Mouse (Mus musculus): ENCODE data around the gene Kng1. TPM values are rescaled to one million over a fixed set of nuclear protein-coding genes. Genes with fewer than 3 reads are reported as not detected.
"Not testable (repeated sequence)": the region's sequence is repeated elsewhere in the genome, so short reads cannot be mapped to it uniquely, and the experiment has no call there.

Gene Kng1
- polyA plus RNA-seq, 1 experiment from 2014 or later: not detected

DNA sequence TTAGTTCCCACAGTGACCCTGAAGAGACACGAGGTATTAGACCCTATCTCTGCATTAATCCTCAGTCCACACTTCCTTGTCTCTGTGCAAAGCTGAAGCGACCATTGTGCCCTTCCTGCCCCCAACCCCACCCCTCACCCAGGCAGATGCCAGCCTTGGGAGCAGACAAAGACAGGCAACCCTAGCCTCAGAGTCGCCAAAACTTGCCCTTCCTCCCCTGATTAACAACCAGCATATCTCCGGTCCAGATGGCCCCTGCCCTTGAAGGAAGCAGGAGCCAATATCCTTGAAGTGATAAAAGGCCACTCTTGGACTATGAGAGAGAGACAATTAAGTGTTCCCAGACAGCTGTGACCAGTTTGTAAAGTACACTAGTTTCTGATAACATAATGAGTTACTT is 16.8 kb upstream of the Kng1 start:
- WGBS: 54% methylated on average over 4 of the region's 4 CpGs
- Histone ChIP-seq H3K4me2 (replicated peaks) (no peak overlapping the region), H3K4me3 (no peak overlapping the region), H3K36me3 (no peaks in the 10 kb centered on the region), H3K4me1 (no peaks in the 10 kb centered on the region), H3K9ac (no peak overlapping the region), H3K27me3 (no peaks in the 10 kb centered on the region), H3K27ac (no peak overlapping the region), H3K9me3 (replicated peaks) (no peaks in the 10 kb centered on the region)
- ATAC-seq (ENCODE audit: low FRiP score): no peak

DNA sequence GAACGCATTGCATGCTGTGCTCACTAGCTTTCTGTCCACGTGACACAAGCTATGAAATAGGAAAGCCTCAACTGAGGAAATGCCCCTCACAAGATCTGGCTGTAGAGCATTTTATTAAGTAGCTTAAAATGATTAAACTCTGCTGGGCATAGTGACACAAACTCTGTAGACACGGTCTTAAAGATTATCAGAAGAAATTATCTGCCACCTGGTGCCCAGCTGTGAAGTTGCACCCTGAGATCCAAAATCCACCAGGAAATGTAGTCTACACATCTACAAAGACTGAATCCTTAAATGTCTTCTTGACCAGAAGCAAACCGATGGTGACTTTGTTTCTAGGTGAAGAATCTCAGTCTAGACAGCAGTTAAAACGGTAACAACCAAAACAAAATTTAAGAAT is 11.3 kb upstream of the Kng1 start:
- no peak overlapping the region for H3K4me3 ChIP-seq
- H3K9me3 ChIP-seq (replicated peaks): no peaks in the 10 kb centered on the region
- H3K4me1 ChIP-seq: no peaks in the 10 kb centered on the region
- no peak overlapping the region for H3K27ac ChIP-seq
- no peaks in the 10 kb centered on the region for H3K36me3 ChIP-seq
- ATAC-seq (ENCODE audit: low FRiP score): no peak
- no peak overlapping the region for H3K9ac ChIP-seq
- no peak overlapping the region for H3K4me2 ChIP-seq (replicated peaks)
- WGBS: 71% methylated on average over 5 of the region's 5 CpGs
- H3K27me3 ChIP-seq: no peaks in the 10 kb centered on the region

DNA sequence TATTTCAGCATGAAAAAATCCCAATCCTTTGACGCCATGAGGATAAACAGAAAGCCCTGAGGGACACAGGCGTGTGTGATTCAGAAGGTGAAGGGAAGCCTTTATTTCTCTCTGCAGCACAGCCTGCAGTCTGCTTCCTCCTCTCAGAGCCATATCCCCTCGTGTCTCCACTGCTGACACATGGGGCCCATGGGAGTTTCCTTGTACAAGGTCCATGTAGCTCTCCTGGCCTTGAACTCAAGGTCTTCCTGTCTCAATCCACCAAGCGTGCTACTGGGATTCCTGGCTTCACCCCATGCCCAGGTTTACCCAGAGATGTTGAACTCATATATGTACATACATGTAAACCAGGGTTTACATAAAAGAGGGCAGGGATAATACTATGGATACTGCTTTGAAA is 2.0 kb downstream of the Kng1 start:
- not testable (repeated sequence) for H3K9me3 ChIP-seq (replicated peaks); H3K4me2 ChIP-seq (replicated peaks); H3K36me3 ChIP-seq; H3K27ac ChIP-seq; H3K4me3 ChIP-seq; ATAC-seq (ENCODE audit: low FRiP score); H3K9ac ChIP-seq; H3K4me1 ChIP-seq; H3K27me3 ChIP-seq
- WGBS: 79% methylated on average over 4 of the region's 4 CpGs

- not testable (repeated sequence) for H3K27ac ChIP-seq; H3K4me3 ChIP-seq; ATAC-seq (ENCODE audit: low FRiP score)
These were observed 3.2 kb downstream of the Kng1 start for GRCm38 (mm10) chr16:23060781-23061325.

GRCm38 (mm10) chr16:23077516-23077915 is 19.9 kb downstream of the Kng1 start:
- not testable (repeated sequence) for ATAC-seq (ENCODE audit: low FRiP score); H3K4me1 ChIP-seq; H3K27me3 ChIP-seq; H3K9me3 ChIP-seq (replicated peaks); H3K9ac ChIP-seq; H3K27ac ChIP-seq; H3K4me2 ChIP-seq (replicated peaks); H3K36me3 ChIP-seq; H3K4me3 ChIP-seq
- WGBS: 85% methylated on average over 6 of the region's 6 CpGs

More at GRCm38 (mm10) chr16:23060781-23061325, 3.2 kb downstream of the Kng1 start:
- not testable (repeated sequence) for H3K4me2 ChIP-seq (replicated peaks); H3K9ac ChIP-seq; H3K36me3 ChIP-seq; H3K4me1 ChIP-seq; H3K27me3 ChIP-seq; H3K9me3 ChIP-seq (replicated peaks)
- 72% methylated on average over 5 of the region's 5 CpGs for WGBS

GRCm38 (mm10) chr16:23087159-23087558 is 29.5 kb downstream of the Kng1 start:
- not testable (repeated sequence) for H3K4me3 ChIP-seq; H3K36me3 ChIP-seq; H3K4me2 ChIP-seq (replicated peaks); H3K27ac ChIP-seq; H3K9me3 ChIP-seq (replicated peaks); H3K27me3 ChIP-seq; H3K4me1 ChIP-seq; ATAC-seq (ENCODE audit: low FRiP score); H3K9ac ChIP-seq
- WGBS: 78% methylated on average over 8 of the region's 8 CpGs

GRCm38 (mm10) chr16:23087712-23088111 is 30.0 kb downstream of the Kng1 start:
- not testable (repeated sequence) for H3K27me3 ChIP-seq; H3K9ac ChIP-seq; ATAC-seq (ENCODE audit: low FRiP score); H3K4me3 ChIP-seq; H3K4me2 ChIP-seq (replicated peaks); H3K27ac ChIP-seq; H3K4me1 ChIP-seq; H3K9me3 ChIP-seq (replicated peaks); H3K36me3 ChIP-seq
- WGBS: 60% methylated on average over 4 of the region's 4 CpGs

DNA sequence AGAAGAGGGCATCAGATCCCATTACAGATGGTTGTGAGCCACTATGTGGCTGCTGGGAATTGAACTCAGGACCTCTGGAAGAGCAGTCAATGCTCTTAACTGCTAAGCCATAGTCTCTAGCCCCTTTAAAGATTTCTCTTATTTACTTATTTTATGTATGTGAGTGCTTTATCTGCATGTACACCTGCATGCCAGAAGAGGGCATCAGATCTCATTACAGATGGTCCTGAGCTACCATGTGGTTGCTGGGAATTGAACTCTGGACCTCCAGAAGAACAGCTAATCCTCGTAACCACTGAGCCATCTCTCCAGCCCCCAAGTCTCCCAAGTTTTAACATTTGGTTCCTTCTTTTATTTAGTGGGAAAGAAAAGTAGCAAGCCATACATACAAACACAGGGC is 30.8 kb downstream of the Kng1 start:
- ATAC-seq (ENCODE audit: low FRiP score); H3K4me2 ChIP-seq (replicated peaks); H3K9me3 ChIP-seq (replicated peaks); H3K27ac ChIP-seq; H3K4me1 ChIP-seq; H3K4me3 ChIP-seq; H3K27me3 ChIP-seq; H3K9ac ChIP-seq; H3K36me3 ChIP-seq: not testable (repeated sequence)
- WGBS: 85% methylated on average over 1 of the region's 1 CpGs

DNA sequence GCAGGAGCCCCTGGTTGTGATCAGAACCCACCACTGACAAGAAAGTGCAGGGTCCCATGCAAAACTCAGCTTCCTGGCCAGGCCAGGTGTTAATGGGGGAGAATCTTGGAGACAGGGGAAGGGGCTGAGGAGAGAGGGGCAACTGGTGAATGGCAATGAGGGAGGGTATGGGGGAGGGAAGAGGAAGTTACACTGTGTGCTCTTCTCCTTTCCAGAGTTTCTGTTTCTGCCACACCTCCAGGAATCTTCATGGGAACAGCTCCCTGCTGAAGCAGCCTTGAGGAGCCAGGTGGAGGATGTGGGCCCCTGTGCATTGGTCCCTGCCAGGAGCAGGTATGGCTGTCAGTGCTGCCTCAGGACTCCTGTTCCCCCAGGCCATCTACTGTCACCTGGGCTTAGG is 33.7 kb downstream of the Kng1 start:
- not testable (repeated sequence) for ATAC-seq (ENCODE audit: low FRiP score); H3K9ac ChIP-seq; H3K4me1 ChIP-seq; H3K9me3 ChIP-seq (replicated peaks); H3K27me3 ChIP-seq; H3K36me3 ChIP-seq; H3K27ac ChIP-seq; H3K4me2 ChIP-seq (replicated peaks); H3K4me3 ChIP-seq

GRCm38 (mm10) chr16:23093321-23093953 is 35.8 kb downstream of the Kng1 start:
- no peak overlapping the region for H3K4me2 ChIP-seq (replicated peaks)
- H3K4me3 ChIP-seq: no peak overlapping the region
- no peak for ATAC-seq (ENCODE audit: low FRiP score)
- H3K9ac ChIP-seq: no peak overlapping the region
- H3K27me3 ChIP-seq: no peaks in the 10 kb centered on the region
- no peaks in the 10 kb centered on the region for H3K4me1 ChIP-seq
- H3K9me3 ChIP-seq (replicated peaks): no peaks in the 10 kb centered on the region
- 81% methylated on average over 13 of the region's 13 CpGs for WGBS
- no peaks in the 10 kb centered on the region for H3K36me3 ChIP-seq
- no peak overlapping the region for H3K27ac ChIP-seq

DNA sequence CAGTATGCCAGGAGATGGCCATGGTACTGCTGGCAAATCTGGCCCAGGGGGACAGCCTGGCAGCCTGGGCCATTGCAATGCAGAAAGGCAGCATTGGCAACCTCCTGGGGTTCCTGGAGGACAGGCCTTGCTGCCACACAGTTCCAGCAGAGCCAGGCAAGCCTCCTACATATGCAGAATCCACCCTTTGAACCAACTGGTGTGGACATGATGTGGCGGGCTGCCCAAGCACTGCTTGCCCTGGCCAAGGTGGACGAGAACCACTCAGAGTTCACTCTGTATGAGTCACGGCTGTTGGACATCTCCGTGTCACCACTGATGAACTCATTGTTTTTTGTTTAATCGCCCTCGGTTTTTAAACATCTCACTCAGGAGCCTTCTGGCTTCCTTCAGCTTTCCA is 36.5 kb downstream of the Kng1 start:
- H3K27me3 ChIP-seq: peaks cover 3% of the 10 kb centered on the region
- ATAC-seq (ENCODE audit: low FRiP score): no peak

GRCm38 (mm10) chr16:23095581-23095980 is 37.9 kb downstream of the Kng1 start:
- peaks cover 12% of the 10 kb centered on the region for H3K4me1 ChIP-seq
- 98% methylated on average over 5 of the region's 5 CpGs for WGBS

More for the DNA sequence above, 36.5 kb downstream of the Kng1 start:
- Histone ChIP-seq H3K4me3 (no peak overlapping the region), H3K9ac (no peak overlapping the region), H3K9me3 (replicated peaks) (no peaks in the 10 kb centered on the region), H3K27ac (no peak overlapping the region), H3K4me1 (no peaks in the 10 kb centered on the region), H3K36me3 (no peaks in the 10 kb centered on the region), H3K4me2 (replicated peaks) (no peak overlapping the region)
- 91% methylated on average over 6 of the region's 6 CpGs for WGBS

DNA sequence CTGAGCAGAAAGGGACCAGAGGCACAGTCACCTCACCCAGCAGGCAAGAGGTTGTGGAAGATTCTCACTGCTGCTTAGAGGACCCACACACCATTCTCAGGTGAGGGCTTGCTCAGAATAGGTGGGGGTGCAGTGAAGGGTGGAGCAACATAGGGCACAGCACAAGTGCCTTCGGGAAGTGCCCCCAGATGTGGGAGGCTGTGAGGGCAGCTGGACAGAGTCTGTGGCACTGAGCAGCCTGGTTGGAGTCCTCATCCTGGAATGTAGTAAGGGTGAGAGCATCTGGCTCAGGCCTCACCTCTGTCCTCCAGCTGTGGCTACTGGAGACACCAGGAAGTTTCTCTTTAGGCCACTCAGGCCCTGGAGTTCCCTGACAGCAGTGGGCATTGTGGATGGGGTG is 39.2 kb downstream of the Kng1 start:
- H3K36me3 ChIP-seq; H3K4me2 ChIP-seq (replicated peaks); H3K27ac ChIP-seq; H3K9ac ChIP-seq; H3K4me3 ChIP-seq; H3K9me3 ChIP-seq (replicated peaks); ATAC-seq (ENCODE audit: low FRiP score): not testable (repeated sequence)
- 81% methylated on average over 1 of the region's 1 CpGs for WGBS
- Histone ChIP-seq H3K27me3 (peaks cover 19% of the 10 kb centered on the region), H3K4me1 (peaks cover 15% of the 10 kb centered on the region)

More at GRCm38 (mm10) chr16:23095581-23095980, 37.9 kb downstream of the Kng1 start:
- H3K9me3 ChIP-seq (replicated peaks); H3K4me3 ChIP-seq; H3K36me3 ChIP-seq; H3K27ac ChIP-seq; H3K4me2 ChIP-seq (replicated peaks); H3K9ac ChIP-seq; ATAC-seq (ENCODE audit: low FRiP score): not testable (repeated sequence)
- H3K27me3 ChIP-seq: peaks cover 15% of the 10 kb centered on the region
